Mouse (Mus musculus) neural tube, embryonic 14.5 days (tissue): ENCODE measurements at regions not wholly inside any gene's neighbourhood (a gene's known extent, or its start where the extent isn't known, plus 50 kb on each side); places are given as distances from the start of the nearest gene placed in this dataset.
"Not testable (repeated sequence)": the region's sequence is repeated elsewhere in the genome, so short reads cannot be mapped to it uniquely, and the experiment has no call there.

Experiments
- ATAC-seq: fragments of 200-750 bp; cut with Nextera tagmentation; 2 replicates; pipeline ENCODE4 v1.8.0; 2017; ENCODE audit warnings: low read depth, mild to moderate bottlenecking, moderate TSS enrichment, moderate library complexity
- H3K27ac ChIP-seq: fragments of 300-500 bp; sonication (generic); 2 replicates; pipeline ENCODE4 v1.5.1; 2014; ENCODE audit warnings: low read depth, mild to moderate bottlenecking, control low read depth, low read length, moderate library complexity, mixed read lengths
- H3K27me3 ChIP-seq: fragments of 300-500 bp; sonication (generic); 2 replicates; pipeline ENCODE4 v1.6.1; 2014; ENCODE audit warnings: low read length; ENCODE audit not compliant: control insufficient read depth, insufficient read depth
- H3K36me3 ChIP-seq: fragments of 300-500 bp; sonication (generic); 2 replicates; pipeline ENCODE4 v1.6.1; 2014; ENCODE audit warnings: low read length, mixed read lengths; ENCODE audit not compliant: control insufficient read depth, insufficient read depth
- H3K4me1 ChIP-seq: fragments of 300-500 bp; sonication (generic); 2 replicates; pipeline ENCODE4 v1.6.1; 2014; ENCODE audit warnings: low read length; ENCODE audit not compliant: control insufficient read depth, insufficient read depth
- H3K4me2 ChIP-seq: fragments of 300-500 bp; sonication (generic); 2 replicates; pipeline ENCODE4 v1.6.1; 2014; ENCODE audit warnings: mild to moderate bottlenecking, low read depth, low read length, control low read depth
- H3K4me3 ChIP-seq: fragments of 300-500 bp; sonication (generic); 2 replicates; pipeline ENCODE4 v1.5.1; 2014; ENCODE audit warnings: low read depth, low read length, control low read depth, mixed read lengths
- H3K9ac ChIP-seq: fragments of 300-500 bp; sonication (generic); replicated peaks from 2 replicates; pipeline ENCODE4 v1.6.1; 2014; ENCODE audit warnings: low read depth, mild to moderate bottlenecking, control low read depth, low read length, mixed read lengths
- H3K9me3 ChIP-seq: fragments of 300-500 bp; sonication (generic); 2 replicates; pipeline ENCODE4 v1.6.1; 2016; ENCODE audit warnings: low read length; ENCODE audit not compliant: control insufficient read depth
- WGBS: fragments of 180-500 bp; shearing (Covaris S2); extraction: QIAGEN DNeasy Blood & Tissue Kit; methylation state at CpG from one replicate; pipeline ENCODE4 v1.1.7; 2014; 5-methylcytosine and 5-hydroxymethylcytosine counted together

DNA sequence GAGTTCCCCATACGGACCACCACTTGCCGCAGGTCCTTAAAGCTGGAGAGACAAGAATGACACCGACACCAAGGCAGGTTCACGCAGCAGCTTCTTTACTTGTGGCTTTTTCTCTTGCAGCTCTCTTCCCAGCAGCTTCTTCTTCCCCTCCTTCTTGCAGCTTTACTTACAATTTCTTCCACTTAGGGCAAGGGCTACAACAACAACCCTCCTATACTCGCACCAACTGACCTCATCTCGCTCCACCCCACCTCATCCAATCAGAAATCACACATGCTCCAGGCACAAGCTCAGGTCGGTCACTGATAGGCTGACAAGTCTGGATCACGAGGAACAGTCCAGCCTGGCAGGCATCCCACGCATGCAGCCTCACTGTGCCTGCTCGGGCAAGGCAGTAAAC, 1402.4 kb upstream of the 1700008P02Rik start:
- ATAC-seq, result no peak
- WGBS, result 82% methylated on average over 10 of the region's 10 CpGs
- Histone ChIP-seq H3K4me3 (no peak overlapping the region), H3K4me1 (no peaks in the 10 kb centered on the region), H3K4me2 (no peak overlapping the region), H3K9ac (no peak overlapping the region), H3K36me3 (no peaks in the 10 kb centered on the region), H3K9me3 (no peaks in the 10 kb centered on the region; the same call in 1 of the 2 replicates), H3K27me3 (no peaks in the 10 kb centered on the region), H3K27ac (no peak overlapping the region)

DNA sequence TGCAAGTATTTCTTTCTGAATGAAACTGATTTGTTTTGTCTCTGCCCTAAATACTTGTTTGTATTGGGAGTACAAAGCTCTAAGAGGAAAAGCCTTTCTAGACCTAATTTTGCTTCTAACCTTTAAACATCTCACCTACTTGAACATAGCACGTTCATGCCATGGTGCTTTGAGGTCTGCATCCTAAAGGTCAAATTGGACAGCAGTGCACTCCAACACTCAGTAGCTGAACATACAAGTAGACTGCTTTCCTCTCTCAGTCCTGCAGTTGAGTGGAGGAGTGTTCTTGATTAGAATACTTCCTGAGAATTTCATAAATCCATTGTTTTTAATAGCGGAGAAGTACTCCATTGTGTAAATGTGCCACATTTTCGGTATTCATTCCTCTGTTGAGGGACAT, 1397.2 kb upstream of the 1700008P02Rik start:
- H3K4me3 ChIP-seq, result no peak overlapping the region
- no peak for ATAC-seq
- no peak overlapping the region for H3K27ac ChIP-seq

DNA sequence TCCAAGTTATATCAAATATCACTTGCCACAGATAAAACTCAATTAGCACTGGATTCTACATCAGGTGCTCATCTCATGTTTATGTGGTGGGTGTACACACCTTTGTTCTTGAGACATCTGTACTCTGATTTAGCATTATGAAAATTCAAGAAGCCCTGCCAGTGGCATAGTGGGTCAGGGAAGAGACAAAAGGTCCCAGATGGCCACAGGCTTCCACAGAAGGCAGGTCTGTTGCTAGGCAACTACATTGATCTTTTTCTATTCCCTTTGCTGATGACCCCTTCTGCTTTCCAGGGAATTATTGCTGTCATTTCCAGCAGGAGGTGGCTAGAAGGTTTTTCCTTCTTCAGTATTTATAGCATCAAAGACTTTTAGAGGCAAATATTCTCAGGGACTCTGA, 1396.7 kb upstream of the 1700008P02Rik start:
- Histone ChIP-seq H3K27ac (no peak overlapping the region), H3K27me3 (no peaks in the 10 kb centered on the region), H3K4me1 (no peaks in the 10 kb centered on the region), H3K4me3 (no peak overlapping the region), H3K9ac (no peak overlapping the region), H3K36me3 (no peaks in the 10 kb centered on the region), H3K4me2 (no peak overlapping the region), H3K9me3 (no peaks in the 10 kb centered on the region)
- ATAC-seq, result peak; percentile 77

More for the DNA sequence above, 1397.2 kb upstream of the 1700008P02Rik start:
- Histone ChIP-seq H3K27me3 (no peaks in the 10 kb centered on the region), H3K9ac (no peak overlapping the region), H3K9me3 (no peaks in the 10 kb centered on the region), H3K36me3 (no peaks in the 10 kb centered on the region), H3K4me2 (no peak overlapping the region), H3K4me1 (no peaks in the 10 kb centered on the region)
- WGBS, result 81% methylated on average over 3 of the region's 3 CpGs

DNA sequence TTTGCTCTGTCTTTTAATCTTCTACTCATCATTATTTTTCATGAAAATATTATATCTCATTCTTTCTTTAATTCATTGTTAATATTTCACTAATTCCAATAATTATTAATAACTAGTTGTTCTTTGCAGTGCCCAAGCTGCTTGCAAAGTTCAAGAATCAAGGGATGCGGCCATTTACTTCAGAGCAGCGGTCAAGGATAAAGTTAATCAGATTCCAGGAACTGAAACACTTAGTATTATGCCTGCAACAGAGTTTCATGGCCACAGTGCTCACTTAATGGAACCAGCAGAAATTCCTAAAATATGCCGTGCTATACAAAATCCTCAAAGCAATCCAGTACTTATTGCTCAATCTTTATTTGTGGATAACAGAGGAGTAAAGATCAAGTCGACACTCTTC, 1389.7 kb upstream of the 1700008P02Rik start:
- H3K27me3 ChIP-seq, result no peaks in the 10 kb centered on the region
- H3K36me3 ChIP-seq, result no peaks in the 10 kb centered on the region
- no peak overlapping the region for H3K4me3 ChIP-seq
- no peak overlapping the region for H3K27ac ChIP-seq
- H3K9ac ChIP-seq, result no peak overlapping the region
- no peaks in the 10 kb centered on the region for H3K9me3 ChIP-seq
- H3K4me2 ChIP-seq, result no peak overlapping the region
- 94% methylated on average over 4 of the region's 4 CpGs for WGBS
- ATAC-seq, result no peak
- H3K4me1 ChIP-seq, result no peaks in the 10 kb centered on the region

DNA sequence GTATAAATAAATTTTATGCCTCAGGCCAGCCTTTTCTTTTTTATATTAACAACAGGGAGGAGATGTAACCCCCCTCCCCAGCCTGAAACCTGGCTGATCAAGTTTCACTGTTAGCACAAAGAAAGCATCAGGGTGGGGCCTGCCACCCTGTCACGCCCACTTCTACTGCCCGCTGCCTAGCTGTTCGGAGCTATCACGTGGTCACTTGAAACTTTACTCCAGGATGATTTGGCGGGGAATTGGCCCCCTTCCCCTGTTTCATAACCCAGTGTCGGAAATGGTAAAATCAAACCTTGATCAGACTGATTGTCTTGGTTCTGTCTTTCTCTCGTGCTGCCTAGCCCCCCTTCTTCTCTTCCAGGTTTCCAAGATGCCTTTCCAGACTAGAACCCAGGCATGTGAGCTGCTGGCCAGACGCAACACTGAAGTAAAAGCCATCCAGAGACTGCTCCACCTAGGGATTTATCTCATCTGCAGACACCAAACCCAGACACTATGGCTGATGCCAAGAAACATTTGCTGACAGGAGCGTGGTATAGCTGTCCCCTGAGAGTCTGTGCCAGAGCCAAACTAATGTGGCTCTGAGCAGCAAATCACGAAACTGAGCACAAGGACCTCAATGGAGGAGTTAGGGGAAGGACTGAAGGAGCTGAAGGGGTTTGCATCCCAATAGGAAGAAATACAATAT, 1386.6 kb upstream of the 1700008P02Rik start:
- H3K27me3 ChIP-seq, result no peaks in the 10 kb centered on the region
- no peaks in the 10 kb centered on the region for H3K9me3 ChIP-seq
- H3K4me1 ChIP-seq, result no peaks in the 10 kb centered on the region
- ATAC-seq, result no peak
- 71% methylated on average over 10 of the region's 10 CpGs for WGBS
- no peak overlapping the region for H3K27ac ChIP-seq
- H3K9ac ChIP-seq, result no peak overlapping the region
- H3K4me2 ChIP-seq, result no peak overlapping the region
- H3K4me3 ChIP-seq, result no peak overlapping the region
- no peaks in the 10 kb centered on the region for H3K36me3 ChIP-seq

DNA sequence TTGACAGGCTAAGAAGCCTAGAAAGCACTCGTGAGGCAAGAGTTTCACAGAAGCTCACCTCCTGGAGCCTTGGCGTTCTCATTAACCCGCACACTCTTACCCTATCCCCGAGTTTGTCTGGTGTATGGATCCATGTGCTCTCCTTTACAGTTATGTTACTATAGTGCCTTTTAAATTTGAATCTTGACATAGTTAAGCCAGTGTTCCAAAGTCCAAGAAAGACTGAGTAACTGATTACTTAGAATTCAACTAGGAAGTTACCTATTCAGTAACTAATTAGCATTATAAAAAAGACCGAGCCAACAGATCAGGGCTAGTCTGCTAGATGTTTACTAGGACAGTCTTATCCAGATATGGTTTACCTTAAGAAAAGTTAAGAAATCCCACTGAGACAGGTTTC, 1386.0 kb upstream of the 1700008P02Rik start:
- 81% methylated on average over 5 of the region's 5 CpGs for WGBS
- Histone ChIP-seq H3K36me3 (no peaks in the 10 kb centered on the region), H3K27me3 (no peaks in the 10 kb centered on the region), H3K9ac (no peak overlapping the region), H3K9me3 (no peaks in the 10 kb centered on the region), H3K4me3 (no peak overlapping the region), H3K27ac (no peak overlapping the region), H3K4me1 (no peaks in the 10 kb centered on the region), H3K4me2 (no peak overlapping the region)
- ATAC-seq, result no peak

DNA sequence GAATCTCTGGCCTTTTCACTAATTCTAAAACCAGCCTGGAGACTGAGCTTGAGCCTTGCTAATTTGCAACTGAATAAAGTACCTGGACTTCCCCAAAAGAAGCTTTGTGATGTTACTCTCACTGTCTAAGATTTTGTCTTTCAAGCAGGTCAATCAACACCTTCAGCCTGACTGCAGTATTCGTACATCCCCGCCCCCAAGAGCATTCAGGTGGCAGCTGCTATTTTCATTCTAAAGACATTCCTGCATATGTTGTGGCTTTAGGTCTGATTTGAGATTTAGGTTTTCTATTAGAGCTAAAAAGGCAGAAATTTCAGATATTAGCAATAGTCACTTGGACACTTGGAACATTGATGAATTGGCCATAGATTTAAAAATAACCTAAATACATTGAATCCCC, 1385.4 kb upstream of the 1700008P02Rik start:
- H3K27ac ChIP-seq, ATAC-seq, H3K27me3 ChIP-seq, H3K4me1 ChIP-seq, H3K4me2 ChIP-seq, H3K9ac ChIP-seq, H3K36me3 ChIP-seq, H3K4me3 ChIP-seq, H3K9me3 ChIP-seq: not testable (repeated sequence)
- 89% methylated on average over 2 of the region's 2 CpGs for WGBS

DNA sequence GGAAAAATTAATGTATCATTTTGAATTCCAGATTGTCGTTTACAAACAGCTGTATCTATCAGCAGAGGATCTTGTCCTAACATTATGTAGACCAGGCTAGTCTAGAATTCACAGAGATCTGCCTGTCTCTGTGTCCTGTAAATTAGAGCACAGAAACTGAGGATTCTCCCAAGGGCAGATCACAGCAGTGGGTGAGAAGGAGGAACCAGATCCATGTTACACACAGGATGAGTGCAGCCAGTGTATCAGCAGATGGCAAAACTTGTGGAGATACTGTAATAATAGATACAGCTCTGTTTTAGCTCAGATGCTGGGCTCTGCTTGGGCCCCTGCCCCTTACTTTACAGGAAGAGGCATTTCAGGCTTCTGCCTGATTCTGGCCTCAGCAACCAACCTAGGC, 1384.0 kb upstream of the 1700008P02Rik start:
- Histone ChIP-seq H3K4me3 (no peak overlapping the region), H3K9ac (no peak overlapping the region), H3K27me3 (no peaks in the 10 kb centered on the region), H3K36me3 (no peaks in the 10 kb centered on the region), H3K4me2 (no peak overlapping the region), H3K9me3 (no peaks in the 10 kb centered on the region), H3K4me1 (no peaks in the 10 kb centered on the region), H3K27ac (no peak overlapping the region)
- ATAC-seq, result no peak
- WGBS, result 81% methylated on average over 1 of the region's 1 CpGs

DNA sequence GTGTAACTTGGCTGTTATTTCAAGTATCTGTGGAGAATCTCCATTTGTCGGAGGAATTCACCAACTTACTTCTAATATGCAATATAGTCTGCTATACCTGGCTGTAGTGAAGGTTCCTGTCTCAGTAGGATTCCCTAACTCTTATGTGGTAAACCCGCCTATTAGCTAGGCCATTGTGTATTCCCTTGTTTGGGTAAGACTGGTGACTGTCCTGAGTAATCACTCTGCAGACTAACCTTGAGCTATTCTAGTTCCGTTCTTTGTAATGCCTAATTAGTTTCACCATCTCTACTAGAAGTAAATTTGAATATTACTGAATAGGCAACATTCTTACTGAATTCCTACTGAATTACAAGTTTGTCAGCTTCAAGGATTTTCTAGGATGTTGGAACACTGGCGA, 1380.8 kb upstream of the 1700008P02Rik start:
- whole genome bisulfite sequencing, result 91% methylated on average over 4 of the region's 4 CpGs
- H3K9ac ChIP-seq, result no peak overlapping the region

More for the DNA sequence above, 1380.8 kb upstream of the 1700008P02Rik start:
- Histone ChIP-seq H3K4me3 (no peak overlapping the region), H3K9me3 (no peaks in the 10 kb centered on the region), H3K36me3 (no peaks in the 10 kb centered on the region), H3K4me2 (no peak overlapping the region), H3K27me3 (no peaks in the 10 kb centered on the region), H3K27ac (no peak overlapping the region), H3K4me1 (no peaks in the 10 kb centered on the region)
- no peak for ATAC-seq
